Mouse (Mus musculus) limb, embryonic 12.5 days (tissue): ENCODE results near the gene Ankfn1. TPM values are rescaled to one million over a fixed set of nuclear protein-coding genes. Genes with fewer than 3 reads are reported as not detected.

Experiments used
- ATAC-seq: fragments of 200-750 bp; cut with Nextera tagmentation; 2 replicates; pipeline ENCODE4 v1.8.0; 2017; ENCODE audit warnings: low read depth, moderate TSS enrichment; ENCODE audit not compliant: insufficient number of reproducible peaks, insufficient read depth, low FRiP score, low TSS enrichment
- H3K27ac ChIP-seq: fragments of 300-500 bp; sonication (generic); 2 replicates; pipeline ENCODE4 v1.5.1; 2016; ENCODE audit warnings: mild to moderate bottlenecking, moderate library complexity
- H3K27me3 ChIP-seq: fragments of 300-500 bp; sonication (generic); 2 replicates; pipeline ENCODE4 v1.6.1; 2016; ENCODE audit warnings: mild to moderate bottlenecking, moderate library complexity
- H3K36me3 ChIP-seq: fragments of 300-500 bp; sonication (generic); 2 replicates; pipeline ENCODE4 v1.6.1; 2016; ENCODE audit warnings: mild to moderate bottlenecking, moderate library complexity
- H3K4me1 ChIP-seq: fragments of 300-500 bp; sonication (generic); replicated peaks from 2 replicates; pipeline ENCODE4 v1.6.1; 2016
- H3K4me2 ChIP-seq: fragments of 300-500 bp; sonication (generic); 2 replicates; pipeline ENCODE4 v1.6.1; 2016; ENCODE audit warnings: mild to moderate bottlenecking, moderate library complexity
- H3K4me3 ChIP-seq: fragments of 300-500 bp; sonication (generic); replicated peaks from 2 replicates; pipeline ENCODE4 v1.5.1; 2016; ENCODE audit warnings: mild to moderate bottlenecking
- H3K9ac ChIP-seq: fragments of 300-500 bp; sonication (generic); replicated peaks from 2 replicates; pipeline ENCODE4 v1.6.1; 2016; ENCODE audit warnings: mild to moderate bottlenecking, moderate library complexity
- H3K9me3 ChIP-seq: fragments of 300-500 bp; sonication (generic); 2 replicates; pipeline ENCODE4 v1.6.1; 2016; ENCODE audit warnings: mild to moderate bottlenecking, moderate library complexity
- WGBS: fragments of 180-500 bp; shearing (Covaris S2); methylation state at CpG from one replicate; pipeline ENCODE4 v1.1.7; 2016; 5-methylcytosine and 5-hydroxymethylcytosine counted together
- polyA plus RNA-seq: library from polyadenylated mRNA; unstranded; fragments of >200 nt; fragmentation: Nextera tagmentation; extraction: Ambion mirVana; gene quantifications from 2 replicates; pipeline ENCODE4 v1.2.1, GENCODE M21; 2016

Ankfn1 gene
- polyA plus RNA-seq, result 0.15 and 0.53 TPM in 2 replicates

DNA sequence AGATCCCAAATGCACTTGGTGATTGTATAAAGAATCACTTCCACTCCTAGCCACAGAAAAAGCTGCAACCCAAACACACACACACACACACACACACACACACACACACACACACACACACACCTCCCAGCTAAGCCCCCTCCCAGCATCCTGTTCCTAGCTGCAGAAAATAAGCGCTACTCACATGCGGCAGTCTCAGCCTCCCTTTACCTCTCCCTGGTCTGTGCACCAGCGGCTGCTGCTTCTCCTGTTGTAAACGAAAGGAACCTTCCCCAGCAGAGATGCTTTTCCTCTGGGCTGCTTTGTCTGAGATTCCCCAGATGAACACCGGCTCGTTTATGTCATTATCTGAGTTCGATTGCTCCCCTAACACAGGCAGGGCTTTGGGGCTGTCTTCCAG lies at the start of gene Ankfn1:
TSS of gene Ankfn1 (minus strand) at position 223 of the 400 bp plus-strand sequence.
- Histone ChIP-seq H3K4me1 (peaks cover 14% of the 10 kb centered on the region), H3K9me3 (no peaks in the 10 kb centered on the region), H3K9ac (no peak within 1 kb of the TSS), H3K27me3 (peaks cover 10% of the 10 kb centered on the region), H3K4me2 (0 out of 2 replicates have a peak within 1 kb of the TSS, but pooled peaks have one; percentile 8), H3K27ac (no peak within 1 kb of the TSS), H3K4me3 (no peak within 1 kb of the TSS), H3K36me3 (no peaks in the 10 kb centered on the region)
- 20% methylated on average over 7 of the region's 7 CpGs for WGBS
- ATAC-seq, result no peak

GRCm38 (mm10) chr11:89823661-89824446 lies 46.4 kb upstream of the Ankfn1 start:
- Histone ChIP-seq H3K27ac (no peak overlapping the region), H3K4me3 (no peak overlapping the region), H3K4me2 (no peak overlapping the region), H3K4me1 (no peaks in the 10 kb centered on the region; the same call in 1 of the 2 replicates), H3K9me3 (no peaks in the 10 kb centered on the region), H3K36me3 (no peaks in the 10 kb centered on the region), H3K9ac (no peak overlapping the region), H3K27me3 (no peaks in the 10 kb centered on the region)
- ATAC-seq, result no peak
- WGBS, result 46% methylated on average over 8 of the region's 8 CpGs

- Histone ChIP-seq H3K4me1 (no peaks in the 10 kb centered on the region), H3K36me3 (no peaks in the 10 kb centered on the region), H3K27ac (no peak overlapping the region), H3K9ac (no peak overlapping the region), H3K27me3 (no peaks in the 10 kb centered on the region), H3K9me3 (no peaks in the 10 kb centered on the region), H3K4me2 (no peak overlapping the region), H3K4me3 (no peak overlapping the region)
- no peak for ATAC-seq
- 55% methylated on average over 4 of the region's 4 CpGs for WGBS
Measured at GRCm38 (mm10) chr11:89818594-89818993, 41.1 kb upstream of the Ankfn1 start.

DNA sequence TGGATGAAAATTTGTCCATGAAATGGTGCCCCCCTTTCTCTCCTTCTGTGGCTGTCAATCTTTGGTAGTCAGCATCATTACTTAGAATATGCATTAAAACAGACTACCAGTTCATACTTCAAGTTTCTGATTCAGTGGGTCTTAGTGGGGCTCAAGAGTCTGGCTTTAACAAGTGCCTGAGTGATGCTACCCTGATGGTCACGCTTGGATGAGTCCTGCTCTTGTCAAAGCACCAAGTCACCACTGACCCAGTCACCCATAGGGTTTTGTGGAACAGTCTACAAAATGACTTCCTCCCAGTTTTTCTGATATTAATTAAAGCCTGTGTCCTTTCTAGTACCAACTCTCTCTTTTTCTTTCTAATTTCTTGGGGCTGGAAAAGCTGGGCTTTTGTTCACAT lies 34.0 kb upstream of the Ankfn1 start:
- Histone ChIP-seq H3K4me1 (no peaks in the 10 kb centered on the region), H3K4me2 (no peak overlapping the region), H3K9me3 (no peaks in the 10 kb centered on the region), H3K4me3 (no peak overlapping the region), H3K9ac (no peak overlapping the region), H3K27me3 (no peaks in the 10 kb centered on the region), H3K36me3 (no peaks in the 10 kb centered on the region), H3K27ac (no peak overlapping the region)
- 93% methylated on average over 1 of the region's 1 CpGs for WGBS
- no peak for ATAC-seq

- Histone ChIP-seq H3K27me3 (no peaks in the 10 kb centered on the region), H3K4me2 (no peak overlapping the region), H3K9ac (no peak overlapping the region), H3K4me3 (no peak overlapping the region), H3K9me3 (no peaks in the 10 kb centered on the region), H3K36me3 (no peaks in the 10 kb centered on the region), H3K27ac (no peak overlapping the region), H3K4me1 (0 out of 2 replicates have a peak, but pooled peaks cover 5% of the 10 kb centered on the region)
- no peak for ATAC-seq
- 83% methylated on average over 11 of the region's 11 CpGs for WGBS
Measured at GRCm38 (mm10) chr11:89807998-89808397, 30.5 kb upstream of the Ankfn1 start.

DNA sequence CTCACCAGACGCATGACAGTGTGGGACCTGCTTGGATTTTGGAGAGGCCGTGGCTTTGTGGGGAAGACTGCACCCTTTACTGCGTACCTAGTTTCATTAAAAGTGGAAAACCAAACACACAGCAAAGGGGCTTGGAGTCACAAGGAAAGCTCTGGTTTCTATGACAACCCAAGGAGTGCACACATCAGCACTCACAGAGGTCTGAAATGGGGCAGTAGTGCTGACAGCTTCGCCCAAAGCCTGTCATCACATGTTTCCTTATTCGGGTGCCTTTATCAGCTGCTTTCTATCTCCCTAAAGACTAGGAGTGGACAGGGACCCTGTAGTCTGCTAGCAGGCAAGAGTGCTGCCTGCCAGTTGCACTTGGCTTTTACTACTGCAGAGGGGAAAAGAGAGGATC lies 27.4 kb upstream of the Ankfn1 start:
- H3K9ac ChIP-seq, result no peak overlapping the region
- H3K4me3 ChIP-seq, result no peak overlapping the region
- H3K36me3 ChIP-seq, result no peaks in the 10 kb centered on the region
- H3K9me3 ChIP-seq, result no peaks in the 10 kb centered on the region
- no peak for ATAC-seq
- WGBS, result 50% methylated on average over 5 of the region's 5 CpGs
- H3K4me2 ChIP-seq, result no peak overlapping the region
- H3K27me3 ChIP-seq, result no peaks in the 10 kb centered on the region
- 0 out of 2 replicates have a peak, but pooled peaks cover 5% of the 10 kb centered on the region for H3K4me1 ChIP-seq
- H3K27ac ChIP-seq, result no peak overlapping the region

DNA sequence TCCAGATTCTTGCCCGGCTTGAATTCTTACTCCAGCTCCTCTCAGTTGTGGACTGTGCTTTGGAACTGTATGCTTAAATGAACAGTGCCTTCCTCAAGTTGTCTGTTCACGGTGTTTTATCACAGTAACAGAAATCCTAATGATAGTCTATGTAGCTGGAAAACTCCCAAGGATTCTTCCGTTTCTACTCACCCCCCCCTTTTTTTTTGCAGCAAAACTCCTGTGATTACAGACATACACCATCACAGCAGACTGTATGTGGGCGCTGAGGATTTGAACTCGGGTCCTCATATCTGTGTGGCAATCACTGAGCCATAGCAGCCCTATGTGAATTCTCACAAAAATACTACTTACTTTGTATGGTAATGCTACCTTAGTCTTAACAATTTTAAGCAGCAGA lies 26.5 kb upstream of the Ankfn1 start:
- H3K9me3 ChIP-seq, result no peaks in the 10 kb centered on the region
- 82% methylated on average over 5 of the region's 5 CpGs for WGBS
- H3K4me1 ChIP-seq, result 0 out of 2 replicates have a peak, but pooled peaks cover 5% of the 10 kb centered on the region
- no peak overlapping the region for H3K27ac ChIP-seq
- no peak overlapping the region for H3K4me3 ChIP-seq
- H3K27me3 ChIP-seq, result no peaks in the 10 kb centered on the region
- no peak overlapping the region for H3K9ac ChIP-seq
- no peak for ATAC-seq
- no peak overlapping the region for H3K4me2 ChIP-seq
- H3K36me3 ChIP-seq, result no peaks in the 10 kb centered on the region

DNA sequence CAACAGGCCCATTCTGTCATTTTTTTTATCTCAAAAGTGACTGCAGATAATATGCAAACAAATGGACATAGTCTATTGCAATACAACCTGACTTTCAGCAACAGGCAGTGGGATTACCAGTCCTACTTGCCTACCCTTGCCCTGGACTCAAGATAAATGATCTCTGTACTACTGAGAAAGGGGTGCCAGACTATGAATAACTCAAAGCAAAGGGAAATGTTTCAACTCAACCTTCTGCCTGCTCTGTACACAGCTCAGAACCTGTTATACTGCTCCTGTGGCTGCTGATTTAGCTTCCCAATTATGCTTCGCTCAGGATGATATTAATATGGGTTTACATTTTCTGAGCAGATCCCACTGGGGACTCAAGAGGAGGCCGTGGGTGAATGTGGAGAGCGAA lies 15.3 kb upstream of the Ankfn1 start:
- no peaks in the 10 kb centered on the region for H3K4me1 ChIP-seq
- WGBS, result 86% methylated on average over 3 of the region's 3 CpGs
- no peaks in the 10 kb centered on the region for H3K9me3 ChIP-seq
- ATAC-seq, result no peak
- H3K27me3 ChIP-seq, result no peaks in the 10 kb centered on the region
- H3K4me3 ChIP-seq, result no peak overlapping the region
- no peaks in the 10 kb centered on the region for H3K36me3 ChIP-seq
- H3K4me2 ChIP-seq, result no peak overlapping the region
- no peak overlapping the region for H3K9ac ChIP-seq
- no peak overlapping the region for H3K27ac ChIP-seq

GRCm38 (mm10) chr11:89776070-89776469 lies 1.4 kb downstream of the Ankfn1 start:
- Histone ChIP-seq H3K36me3 (no peaks in the 10 kb centered on the region), H3K9me3 (no peaks in the 10 kb centered on the region), H3K4me3 (no peak overlapping the region), H3K27ac (no peak overlapping the region), H3K9ac (no peak overlapping the region), H3K4me1 (peaks cover 14% of the 10 kb centered on the region), H3K27me3 (peaks cover 10% of the 10 kb centered on the region), H3K4me2 (no peak overlapping the region)
- ATAC-seq, result 0 out of 2 replicates have a peak, but pooled peaks have one; percentile 20
- 51% methylated on average over 3 of the region's 3 CpGs for WGBS

DNA sequence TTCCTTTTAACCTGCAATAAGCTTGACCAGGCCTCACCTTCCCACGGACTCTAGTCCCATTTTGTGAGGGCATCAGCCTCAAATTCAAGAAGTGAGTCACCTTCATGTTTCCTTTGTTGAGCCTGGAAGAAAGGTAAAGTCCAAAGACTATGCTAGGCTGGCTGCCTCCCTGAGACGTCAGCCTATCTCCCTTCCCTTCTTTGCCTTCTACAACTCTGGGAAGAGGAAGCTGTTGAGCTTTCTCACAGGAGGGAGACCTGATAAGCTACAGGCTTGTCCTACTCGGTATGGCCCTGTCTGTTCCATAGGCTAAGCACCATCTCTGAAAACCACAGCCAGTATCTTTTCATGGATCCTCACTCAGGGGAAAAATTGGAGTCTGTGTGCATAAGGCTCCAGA lies 2.5 kb downstream of the Ankfn1 start:
- Histone ChIP-seq H3K9ac (no peak overlapping the region), H3K36me3 (no peaks in the 10 kb centered on the region), H3K4me2 (no peak overlapping the region), H3K4me1 (peaks cover 14% of the 10 kb centered on the region), H3K27me3 (peaks cover 10% of the 10 kb centered on the region), H3K4me3 (no peak overlapping the region), H3K27ac (no peak overlapping the region), H3K9me3 (no peaks in the 10 kb centered on the region)
- 81% methylated on average over 3 of the region's 3 CpGs for WGBS
- no peak for ATAC-seq

DNA sequence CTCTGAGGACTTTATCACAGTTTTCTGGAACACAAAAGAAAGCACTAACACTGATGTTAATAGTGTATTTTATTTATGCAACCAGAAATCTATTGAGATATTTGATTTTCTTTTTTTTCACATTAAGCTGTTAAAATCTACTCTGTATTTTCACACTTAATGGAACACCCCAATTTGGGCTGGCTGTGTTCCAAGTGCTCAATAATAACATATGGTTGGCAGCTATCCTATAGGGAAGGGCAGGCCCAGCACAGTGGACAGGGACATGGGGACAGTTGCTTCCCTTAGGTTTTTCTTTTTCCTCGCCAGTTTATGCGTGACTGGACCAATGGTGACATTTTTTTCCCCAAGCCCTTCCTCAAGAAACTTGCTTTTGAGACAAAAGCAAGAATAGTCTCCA lies 4.5 kb downstream of the Ankfn1 start:
- no peaks in the 10 kb centered on the region for H3K36me3 ChIP-seq
- no peak overlapping the region for H3K9ac ChIP-seq
- no peak for ATAC-seq
- H3K4me3 ChIP-seq, result no peak overlapping the region
- 92% methylated on average over 2 of the region's 2 CpGs for WGBS
- H3K27me3 ChIP-seq, result peaks cover 10% of the 10 kb centered on the region
- no peaks in the 10 kb centered on the region for H3K9me3 ChIP-seq
- no peak overlapping the region for H3K4me2 ChIP-seq
- peaks cover 14% of the 10 kb centered on the region for H3K4me1 ChIP-seq
- no peak overlapping the region for H3K27ac ChIP-seq

GRCm38 (mm10) chr11:89765770-89766148 lies 11.7 kb downstream of the Ankfn1 start:
- Histone ChIP-seq H3K27ac (no peak overlapping the region), H3K36me3 (no peaks in the 10 kb centered on the region), H3K9me3 (no peaks in the 10 kb centered on the region), H3K4me3 (no peak overlapping the region), H3K4me2 (no peak overlapping the region), H3K27me3 (peaks cover 3% of the 10 kb centered on the region; the same call in 1 of the 2 replicates), H3K9ac (no peak overlapping the region), H3K4me1 (peaks cover 24% of the 10 kb centered on the region)
- 48% methylated on average over 2 of the region's 2 CpGs for WGBS
- no peak for ATAC-seq
